Mouse (Mus musculus): ENCODE measurements at regions not wholly inside any gene's neighbourhood (a gene's known extent, or its start where the extent isn't known, plus 50 kb on each side); places are given as distances from the start of the nearest gene placed in this dataset.

GRCm38 (mm10) chr16:87272363-87272762 is 81.6 kb upstream of the N6amt1 start:
- TF ChIP-seq POLR2A (IDR thresholded peaks at IDR 0.05; ENCODE audit: insufficient read length, low read depth), result no peak
- no peak for TF ChIP-seq TCF12 (IDR thresholded peaks at IDR 0.05; ENCODE audit: insufficient read depth, poor library complexity, severe bottlenecking)
- no peak for TF ChIP-seq MYOG (IDR thresholded peaks at IDR 0.05; ENCODE audit: control insufficient read depth in 1 of 3, insufficient read depth in 1 of 3, insufficient read length in 2 of 3, low read depth in 2 of 3)
- TF ChIP-seq USF1 (IDR thresholded peaks at IDR 0.05; ENCODE audit: low read depth), result no peak
- no peak for TF ChIP-seq MAX (IDR thresholded peaks at IDR 0.05; ENCODE audit: low read depth)
- TF ChIP-seq MYOD1 (IDR thresholded peaks at IDR 0.05; ENCODE audit: control insufficient read depth in 1 of 3, insufficient read length in 2 of 3, low read depth in 2 of 3), result no peak
- no peak for TF ChIP-seq E2F4 (IDR thresholded peaks at IDR 0.05; ENCODE audit: insufficient read depth)

Measured in myocyte (in vitro differentiated cells).